Mouse (Mus musculus): ENCODE data around the gene Cubn. TPM values are rescaled to one million over a fixed set of nuclear protein-coding genes. Genes with fewer than 3 reads are reported as not detected.

Gene Cubn
- polyA plus RNA-seq, 1 experiment: 0.23 TPM

- DNase-seq: no peak
Observed at GRCm38 (mm10) chr2:13413520-13414178, 78.0 kb downstream of the Cubn start.

GRCm38 (mm10) chr2:13410660-13411059 lies 81.0 kb downstream of the Cubn start:
- WGBS: 72% methylated on average over 5 of the region's 5 CpGs
- no peak overlapping the region for H3K27ac ChIP-seq (ENCODE audit: insufficient read depth, low read length)

More at GRCm38 (mm10) chr2:13413520-13414178, 78.0 kb downstream of the Cubn start:
- no peak overlapping the region for H3K4me3 ChIP-seq (replicated peaks; ENCODE audit: insufficient read depth, low read depth, low read length)
- WGBS: 62% methylated on average over 4 of the region's 4 CpGs
- H3K4me1 ChIP-seq (ENCODE audit: control insufficient read depth, insufficient read depth, low read length): no peaks in the 10 kb centered on the region
- no peaks in the 10 kb centered on the region for H3K27me3 ChIP-seq (ENCODE audit: control insufficient read depth, insufficient read depth, low read length)
- no peak for TF ChIP-seq POLR2A (IDR thresholded peaks at IDR 0.05; ENCODE audit: borderline replicate concordance, insufficient read depth, low read length)
- TF ChIP-seq CTCF (IDR thresholded peaks at IDR 0.05; ENCODE audit: borderline replicate concordance, insufficient read depth, low read depth, low read length): no peak
- no peak overlapping the region; the same call in 1 of the 2 replicates for H3K27ac ChIP-seq (ENCODE audit: insufficient read depth, low read length)

GRCm38 (mm10) chr2:13409767-13410519 lies 81.7 kb downstream of the Cubn start:
- DNase-seq: no peak
- H3K4me3 ChIP-seq (replicated peaks; ENCODE audit: insufficient read depth, low read depth, low read length): no peak overlapping the region
- 58% methylated on average over 2 of the region's 2 CpGs for WGBS
- no peak overlapping the region for H3K27ac ChIP-seq (ENCODE audit: insufficient read depth, low read length)
- no peak for TF ChIP-seq POLR2A (IDR thresholded peaks at IDR 0.05; ENCODE audit: borderline replicate concordance, insufficient read depth, low read length)
- TF ChIP-seq CTCF (IDR thresholded peaks at IDR 0.05; ENCODE audit: borderline replicate concordance, insufficient read depth, low read depth, low read length): no peak
- H3K27me3 ChIP-seq (ENCODE audit: control insufficient read depth, insufficient read depth, low read length): no peaks in the 10 kb centered on the region
- H3K4me1 ChIP-seq (ENCODE audit: control insufficient read depth, insufficient read depth, low read length): no peaks in the 10 kb centered on the region

More at GRCm38 (mm10) chr2:13410660-13411059, 81.0 kb downstream of the Cubn start:
- Histone ChIP-seq H3K27me3 (ENCODE audit: control insufficient read depth, insufficient read depth, low read length) (no peaks in the 10 kb centered on the region), H3K4me3 (replicated peaks; ENCODE audit: insufficient read depth, low read depth, low read length) (no peak overlapping the region), H3K4me1 (ENCODE audit: control insufficient read depth, insufficient read depth, low read length) (no peaks in the 10 kb centered on the region)
- TF ChIP-seq CTCF (IDR thresholded peaks at IDR 0.05; ENCODE audit: borderline replicate concordance, insufficient read depth, low read depth, low read length) (no peak), POLR2A (IDR thresholded peaks at IDR 0.05; ENCODE audit: borderline replicate concordance, insufficient read depth, low read length) (no peak)
- DNase-seq: no peak

GRCm38 (mm10) chr2:13408333-13408732 lies 83.3 kb downstream of the Cubn start:
- Histone ChIP-seq H3K4me3 (replicated peaks; ENCODE audit: insufficient read depth, low read depth, low read length) (no peak overlapping the region), H3K27me3 (ENCODE audit: control insufficient read depth, insufficient read depth, low read length) (no peaks in the 10 kb centered on the region), H3K27ac (ENCODE audit: insufficient read depth, low read length) (no peak overlapping the region), H3K4me1 (ENCODE audit: control insufficient read depth, insufficient read depth, low read length) (no peaks in the 10 kb centered on the region)
- DNase-seq: no peak
- 81% methylated on average over 3 of the region's 3 CpGs for WGBS
- TF ChIP-seq CTCF (IDR thresholded peaks at IDR 0.05; ENCODE audit: borderline replicate concordance, insufficient read depth, low read depth, low read length) (no peak), POLR2A (IDR thresholded peaks at IDR 0.05; ENCODE audit: borderline replicate concordance, insufficient read depth, low read length) (no peak)

- Histone ChIP-seq H3K4me3 (replicated peaks; ENCODE audit: insufficient read depth, low read depth, low read length) (no peak overlapping the region), H3K27ac (ENCODE audit: insufficient read depth, low read length) (no peak overlapping the region), H3K4me1 (ENCODE audit: control insufficient read depth, insufficient read depth, low read length) (no peaks in the 10 kb centered on the region), H3K27me3 (ENCODE audit: control insufficient read depth, insufficient read depth, low read length) (no peaks in the 10 kb centered on the region)
- DNase-seq: no peak
- TF ChIP-seq CTCF (IDR thresholded peaks at IDR 0.05; ENCODE audit: borderline replicate concordance, insufficient read depth, low read depth, low read length) (no peak), POLR2A (IDR thresholded peaks at IDR 0.05; ENCODE audit: borderline replicate concordance, insufficient read depth, low read length) (no peak)
Observed at GRCm38 (mm10) chr2:13407698-13408097, 83.9 kb downstream of the Cubn start.

GRCm38 (mm10) chr2:13407272-13407671 lies 84.3 kb downstream of the Cubn start:
- no peak for DNase-seq
- Histone ChIP-seq H3K4me3 (replicated peaks; ENCODE audit: insufficient read depth, low read depth, low read length) (no peak overlapping the region), H3K27me3 (ENCODE audit: control insufficient read depth, insufficient read depth, low read length) (no peaks in the 10 kb centered on the region), H3K27ac (ENCODE audit: insufficient read depth, low read length) (no peak overlapping the region), H3K4me1 (ENCODE audit: control insufficient read depth, insufficient read depth, low read length) (no peaks in the 10 kb centered on the region)
- TF ChIP-seq POLR2A (IDR thresholded peaks at IDR 0.05; ENCODE audit: borderline replicate concordance, insufficient read depth, low read length) (no peak), CTCF (IDR thresholded peaks at IDR 0.05; ENCODE audit: borderline replicate concordance, insufficient read depth, low read depth, low read length) (no peak)
- 21% methylated on average over 5 of the region's 5 CpGs for WGBS

- no peak for DNase-seq
- 81% methylated on average over 5 of the region's 5 CpGs for WGBS
- Histone ChIP-seq H3K4me1 (ENCODE audit: control insufficient read depth, insufficient read depth, low read length) (no peaks in the 10 kb centered on the region), H3K4me3 (replicated peaks; ENCODE audit: insufficient read depth, low read depth, low read length) (no peak overlapping the region), H3K27ac (ENCODE audit: insufficient read depth, low read length) (no peak overlapping the region), H3K27me3 (ENCODE audit: control insufficient read depth, insufficient read depth, low read length) (no peaks in the 10 kb centered on the region)
- TF ChIP-seq CTCF (IDR thresholded peaks at IDR 0.05; ENCODE audit: borderline replicate concordance, insufficient read depth, low read depth, low read length): no peak
- TF ChIP-seq POLR2A (IDR thresholded peaks at IDR 0.05; ENCODE audit: borderline replicate concordance, insufficient read depth, low read length): no peak
Observed at GRCm38 (mm10) chr2:13404986-13405678, 86.5 kb downstream of the Cubn start.

All from cerebellum, adult 2 months (tissue).